Mouse (Mus musculus) erythroblast, embryonic 14.5 days (primary cell): Measurements from ENCODE around the gene Rragd. TPM values are rescaled to one million over a fixed set of nuclear protein-coding genes. Genes with fewer than 3 reads are reported as not detected.
"Not testable (repeated sequence)": the region's sequence is repeated elsewhere in the genome, so short reads cannot be mapped to it uniquely, and the experiment has no call there.

Experiments used
- H3K27me3 ChIP-seq: 2 replicates; pipeline ENCODE4 v1.6.1; 2012; ENCODE audit warnings: inconsistent platforms; ENCODE audit not compliant: control insufficient read depth
- H3K36me3 ChIP-seq: 2 replicates; pipeline ENCODE4 v1.6.1; 2012; ENCODE audit warnings: mild to moderate bottlenecking, inconsistent platforms; ENCODE audit not compliant: control insufficient read depth
- H3K4me1 ChIP-seq: 2 replicates; pipeline ENCODE4 v1.6.1; 2012; ENCODE audit warnings: inconsistent platforms; ENCODE audit not compliant: control insufficient read depth
- H3K4me3 ChIP-seq: replicated peaks from 2 replicates; pipeline ENCODE3; 2012; ENCODE audit warnings: moderate library complexity, mild to moderate bottlenecking, inconsistent platforms
- H3K9me3 ChIP-seq: 2 replicates; pipeline ENCODE4 v1.6.1; 2012; ENCODE audit warnings: low read length, inconsistent platforms, mixed read lengths; ENCODE audit not compliant: control insufficient read depth
- GATA1 ChIP-seq: IDR thresholded peaks from 2 replicates; pipeline ENCODE4 v1.6.1; 2012; ENCODE audit warnings: low read length, inconsistent platforms, mixed read lengths
- TAL1 ChIP-seq: IDR thresholded peaks from 3 replicates; pipeline ENCODE4 v1.6.1; 2012; ENCODE audit warnings: low read length, inconsistent platforms, mixed read lengths
- polyA plus RNA-seq: library from polyadenylated mRNA; stranded (reverse); fragments of >175 nt; gene quantifications from 2 replicates; pipeline ENCODE4 v1.2.3, GENCODE M21; 2012

Gene Rragd
- polyA plus RNA-seq, 1 experiment: 0.34 TPM

GRCm38 (mm10) chr4:33002081-33002480 lies 19.2 kb downstream of the Rragd start:
- Histone ChIP-seq H3K9me3 (no peaks in the 10 kb centered on the region), H3K36me3 (no peaks in the 10 kb centered on the region), H3K27me3 (peaks cover 8% of the 10 kb centered on the region), H3K4me3 (no peak overlapping the region), H3K4me1 (no peaks in the 10 kb centered on the region)
- no peak for TF ChIP-seq GATA1
- TF ChIP-seq TAL1: no peak

DNA sequence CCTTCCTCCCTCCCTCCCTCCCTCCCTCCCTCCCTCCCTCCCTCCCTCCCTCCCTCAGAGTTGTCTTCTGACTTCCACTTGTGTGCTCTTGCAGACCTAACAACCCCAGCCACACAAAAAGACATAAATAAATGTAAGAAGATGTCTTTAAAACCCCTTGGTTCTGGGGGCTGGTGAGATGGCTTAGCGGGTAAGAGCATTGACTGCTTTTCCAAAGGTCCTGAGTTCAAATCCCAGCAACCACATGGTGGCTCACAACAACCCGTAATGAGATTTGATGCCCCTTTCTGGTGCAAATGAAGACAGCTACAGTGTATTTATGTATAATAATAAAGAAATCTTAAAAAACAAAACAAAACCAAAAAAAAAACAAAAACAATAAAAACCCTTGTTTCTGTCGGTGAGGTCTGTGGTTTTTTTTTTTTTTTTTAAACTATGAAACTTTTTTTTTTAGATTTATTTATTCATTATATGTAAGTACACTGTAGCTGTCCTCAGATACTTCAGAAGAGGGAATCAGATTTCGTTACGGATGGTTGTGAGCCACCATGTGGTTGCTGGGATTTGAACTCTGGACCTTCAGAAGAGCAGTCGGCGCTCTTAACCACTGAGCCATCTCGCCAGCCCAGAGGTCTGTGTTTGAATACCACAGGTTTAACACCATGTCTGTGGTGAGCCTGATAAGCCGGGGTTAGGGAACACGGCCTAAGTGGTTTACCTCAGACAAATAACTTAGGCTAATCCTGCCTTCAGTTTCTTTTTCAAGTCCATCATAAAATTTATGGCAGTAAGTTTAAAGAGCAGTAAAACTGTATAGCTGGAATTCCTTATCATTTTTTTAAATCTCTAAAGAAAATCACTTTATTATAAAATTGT lies 23.0 kb downstream of the Rragd start:
- not testable (repeated sequence) for H3K4me1 ChIP-seq, H3K36me3 ChIP-seq, H3K4me3 ChIP-seq, H3K27me3 ChIP-seq, H3K9me3 ChIP-seq

- Histone ChIP-seq H3K9me3 (no peaks in the 10 kb centered on the region), H3K36me3 (no peaks in the 10 kb centered on the region), H3K27me3 (no peaks in the 10 kb centered on the region; the same call in 1 of the 2 replicates), H3K4me3 (no peak overlapping the region), H3K4me1 (peaks cover 2% of the 10 kb centered on the region; the same call in 1 of the 2 replicates)
- TF ChIP-seq GATA1 (no peak), TAL1 (no peak)
Observed at GRCm38 (mm10) chr4:33006844-33007243, 24.0 kb downstream of the Rragd start.

- Histone ChIP-seq H3K4me3 (no peak overlapping the region), H3K36me3 (no peaks in the 10 kb centered on the region), H3K27me3 (no peaks in the 10 kb centered on the region; the same call in 1 of the 2 replicates), H3K4me1 (peaks cover 2% of the 10 kb centered on the region; the same call in 1 of the 2 replicates), H3K9me3 (no peaks in the 10 kb centered on the region)
- no peak for TF ChIP-seq TAL1
- TF ChIP-seq GATA1: no peak
Observed at GRCm38 (mm10) chr4:33007443-33008217, 24.8 kb downstream of the Rragd start.

- H3K4me3 ChIP-seq: no peak overlapping the region
- H3K27me3 ChIP-seq: no peaks in the 10 kb centered on the region
- peaks cover 5% of the 10 kb centered on the region; the same call in 1 of the 2 replicates for H3K36me3 ChIP-seq
- H3K4me1 ChIP-seq: peaks cover 2% of the 10 kb centered on the region; the same call in 1 of the 2 replicates
- no peaks in the 10 kb centered on the region for H3K9me3 ChIP-seq
- no peak for TF ChIP-seq TAL1
- no peak for TF ChIP-seq GATA1
Observed at GRCm38 (mm10) chr4:33010078-33010477, 27.2 kb downstream of the Rragd start.

- H3K27me3 ChIP-seq: peaks cover 4% of the 10 kb centered on the region; the same call in 1 of the 2 replicates
- no peak overlapping the region for H3K4me3 ChIP-seq
- peaks cover 2% of the 10 kb centered on the region; the same call in 1 of the 2 replicates for H3K4me1 ChIP-seq
- TF ChIP-seq GATA1 (no peak), TAL1 (no peak)
- H3K9me3 ChIP-seq: no peaks in the 10 kb centered on the region
- peaks cover 5% of the 10 kb centered on the region; the same call in 1 of the 2 replicates for H3K36me3 ChIP-seq
Observed at GRCm38 (mm10) chr4:33012484-33012883, 29.6 kb downstream of the Rragd start.

- Histone ChIP-seq H3K9me3 (no peaks in the 10 kb centered on the region), H3K27me3 (peaks cover 20% of the 10 kb centered on the region), H3K36me3 (peaks cover 2% of the 10 kb centered on the region; the same call in 1 of the 2 replicates), H3K4me3 (no peak overlapping the region), H3K4me1 (no peaks in the 10 kb centered on the region)
- TF ChIP-seq GATA1 (no peak), TAL1 (no peak)
Observed at GRCm38 (mm10) chr4:33018361-33018999, 35.6 kb downstream of the Rragd start.

DNA sequence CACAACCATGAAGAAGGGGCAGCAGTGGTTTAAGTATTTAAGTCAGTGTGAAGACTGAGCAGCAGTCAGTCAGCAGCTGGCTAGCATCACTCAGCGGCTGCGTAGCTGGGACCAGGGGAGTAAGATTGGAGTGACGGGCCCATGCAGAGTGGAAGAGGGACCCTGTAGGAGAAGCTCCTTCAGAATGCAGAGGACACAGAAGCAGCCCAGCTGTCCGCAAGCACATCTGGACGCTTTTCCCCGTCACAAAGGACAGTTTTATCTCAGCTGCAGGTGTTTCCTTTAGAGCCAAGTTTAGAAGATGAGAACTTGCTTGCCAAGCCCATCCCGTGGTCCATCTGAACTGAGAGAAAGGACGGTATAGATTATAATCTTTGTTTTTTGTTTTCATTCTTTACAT lies 41.6 kb downstream of the Rragd start:
- TF ChIP-seq GATA1 (no peak), TAL1 (no peak)
- no peaks in the 10 kb centered on the region; the same call in none of the 2 replicates for H3K36me3 ChIP-seq
- peaks cover 31% of the 10 kb centered on the region for H3K27me3 ChIP-seq
- no peaks in the 10 kb centered on the region for H3K9me3 ChIP-seq
- H3K4me1 ChIP-seq: peaks cover 14% of the 10 kb centered on the region
- no peak overlapping the region for H3K4me3 ChIP-seq

GRCm38 (mm10) chr4:33029104-33029503 lies 46.3 kb downstream of the Rragd start:
- H3K27me3 ChIP-seq: peaks cover 29% of the 10 kb centered on the region
- H3K4me1 ChIP-seq: peaks cover 42% of the 10 kb centered on the region
- no peaks in the 10 kb centered on the region for H3K9me3 ChIP-seq
- peaks cover 5% of the 10 kb centered on the region for H3K36me3 ChIP-seq
- no peak overlapping the region for H3K4me3 ChIP-seq
- TF ChIP-seq GATA1 (no peak), TAL1 (no peak)
